Mouse (Mus musculus) splenic B cell, adult 2 months (primary cell): ENCODE results near the gene Car3.

Experiments
- DNase-seq: peaks from one replicate; pipeline ENCODE4 v3.0.0-alpha.2; 2011; ENCODE audit warnings: low read depth, low spot score
- H3K27me3 ChIP-seq: 2 replicates; pipeline ENCODE4 v1.6.1; 2012; ENCODE audit warnings: mild to moderate bottlenecking, low read length, moderate library complexity, mixed read lengths; ENCODE audit not compliant: control insufficient read depth, poor library complexity, insufficient read depth, severe bottlenecking
- H3K36me3 ChIP-seq: 2 replicates; pipeline ENCODE4 v1.6.1; 2012; ENCODE audit warnings: mild to moderate bottlenecking, low read length, moderate library complexity, mixed read lengths; ENCODE audit not compliant: control insufficient read depth, poor library complexity, insufficient read depth, severe bottlenecking

The Car3 gene

DNA sequence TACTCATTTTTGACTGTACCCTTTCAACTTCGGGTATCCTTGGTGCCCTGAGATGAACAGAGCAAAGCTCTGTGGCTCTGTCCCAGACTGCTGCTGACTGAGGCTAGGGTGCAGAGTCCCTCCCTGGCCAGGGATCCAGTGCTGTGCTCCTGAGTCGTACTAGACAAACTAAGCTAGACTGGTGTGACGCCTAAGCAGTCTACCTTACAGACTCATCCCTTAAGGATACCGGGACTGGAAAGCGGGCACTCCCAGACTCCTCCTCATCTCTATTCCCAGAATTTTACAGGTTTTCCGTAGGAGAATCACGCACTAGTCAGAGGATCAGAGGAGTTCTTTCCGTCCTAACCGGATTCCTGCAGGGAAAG lies 674 bp upstream of the Car3 start:
- Histone ChIP-seq H3K27me3 (no peaks in the 10 kb centered on the region), H3K36me3 (no peaks in the 10 kb centered on the region)
- no peak for DNase-seq

GRCm38 (mm10) chr3:14863922-14864321 lies 610 bp downstream of the Car3 start:
- Histone ChIP-seq H3K36me3 (no peaks in the 10 kb centered on the region), H3K27me3 (no peaks in the 10 kb centered on the region)
- no peak for DNase-seq

DNA sequence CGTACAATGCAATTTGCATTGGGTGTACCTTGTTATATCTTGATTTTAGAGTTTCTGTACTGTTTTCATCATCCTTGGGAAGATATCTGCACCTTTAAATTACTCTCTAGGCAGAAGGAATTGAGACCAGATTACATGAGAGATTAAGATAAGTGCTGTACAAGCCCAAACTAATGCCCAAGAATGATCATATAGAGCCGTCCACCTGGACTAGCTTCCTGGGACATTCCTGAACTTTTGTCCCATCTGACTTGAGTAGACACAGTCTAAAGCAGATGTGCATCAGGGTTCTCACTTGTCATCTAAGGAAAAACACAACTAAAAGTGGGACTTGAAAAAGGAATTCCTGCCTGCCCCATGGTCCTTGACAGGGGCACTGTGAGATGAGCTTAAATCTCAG lies 2.6 kb downstream of the Car3 start:
- no peaks in the 10 kb centered on the region for H3K27me3 ChIP-seq
- no peaks in the 10 kb centered on the region for H3K36me3 ChIP-seq
- DNase-seq: no peak

DNA sequence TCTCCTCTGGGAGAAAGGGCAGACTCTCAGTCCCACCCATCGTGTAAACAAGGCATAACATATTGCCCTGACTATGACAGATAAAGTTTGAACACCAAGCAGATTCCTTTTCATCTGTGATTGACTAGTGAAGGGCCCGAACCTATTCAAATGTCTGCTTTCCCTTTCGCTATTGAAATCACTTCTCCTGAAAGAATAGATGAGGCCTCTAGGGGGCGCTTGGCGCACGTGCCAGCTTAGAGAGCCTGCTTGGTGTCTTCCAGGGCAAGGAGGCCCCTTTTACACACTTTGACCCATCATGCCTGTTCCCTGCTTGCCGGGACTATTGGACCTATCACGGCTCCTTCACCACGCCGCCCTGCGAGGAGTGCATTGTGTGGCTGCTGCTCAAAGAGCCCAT lies 6.5 kb downstream of the Car3 start:
- no peaks in the 10 kb centered on the region for H3K36me3 ChIP-seq
- no peaks in the 10 kb centered on the region for H3K27me3 ChIP-seq
- peak; percentile 91 for DNase-seq

DNA sequence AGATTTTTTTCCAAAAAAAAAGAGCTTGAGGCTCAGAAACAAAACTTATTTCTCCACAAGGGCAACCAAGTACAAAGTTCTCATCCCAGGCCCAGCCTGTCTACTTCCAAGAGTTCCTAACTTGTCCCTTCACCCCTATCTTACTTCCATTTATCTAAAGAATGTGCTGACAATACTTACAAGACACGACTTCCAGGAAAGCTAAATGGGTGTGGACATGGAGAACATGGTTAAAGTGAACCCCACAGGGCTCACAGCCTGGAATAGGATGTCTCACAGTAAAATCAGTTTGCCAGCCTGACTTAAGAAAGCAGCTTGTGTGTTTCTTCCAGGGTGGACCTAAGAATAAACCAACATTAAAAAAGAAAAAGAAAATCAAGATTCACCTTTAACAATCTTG lies 7.2 kb downstream of the Car3 start:
- no peak for DNase-seq
- Histone ChIP-seq H3K27me3 (no peaks in the 10 kb centered on the region), H3K36me3 (no peaks in the 10 kb centered on the region)

GRCm38 (mm10) chr3:14871386-14871785 lies 8.1 kb downstream of the Car3 start:
- Histone ChIP-seq H3K36me3 (no peaks in the 10 kb centered on the region), H3K27me3 (no peaks in the 10 kb centered on the region)
- DNase-seq: peak; percentile 51

DNA sequence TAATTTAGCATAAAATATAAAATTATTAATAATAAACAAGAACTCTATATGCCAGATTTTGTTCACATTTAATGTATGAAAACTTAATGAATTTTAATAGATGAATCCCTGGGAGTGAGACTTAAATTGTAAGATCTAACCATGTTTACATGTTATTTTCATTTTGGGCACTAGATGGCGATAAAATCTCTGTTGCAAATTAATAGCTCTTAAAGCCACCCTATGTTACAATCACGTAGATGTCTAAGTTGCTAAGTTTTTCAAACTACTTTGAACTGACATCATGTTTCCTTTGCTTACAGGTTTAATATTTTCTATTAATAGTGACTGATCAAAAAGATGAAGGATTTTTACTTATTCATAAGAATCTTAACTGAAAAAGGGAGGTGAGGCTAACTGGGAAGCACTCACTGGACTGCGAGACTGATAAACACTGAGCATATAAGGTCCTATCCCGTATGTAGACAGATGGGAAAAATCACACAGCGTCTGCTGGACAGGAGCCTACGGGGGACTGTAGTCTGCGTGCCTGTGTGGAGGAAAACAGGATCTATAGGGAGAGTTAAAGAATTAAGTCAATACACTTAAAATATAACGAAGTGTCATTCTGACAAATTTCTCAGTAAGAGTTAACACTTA lies 11.2 kb downstream of the Car3 start:
- no peaks in the 10 kb centered on the region for H3K36me3 ChIP-seq
- H3K27me3 ChIP-seq: no peaks in the 10 kb centered on the region
- DNase-seq: peak; percentile 87

DNA sequence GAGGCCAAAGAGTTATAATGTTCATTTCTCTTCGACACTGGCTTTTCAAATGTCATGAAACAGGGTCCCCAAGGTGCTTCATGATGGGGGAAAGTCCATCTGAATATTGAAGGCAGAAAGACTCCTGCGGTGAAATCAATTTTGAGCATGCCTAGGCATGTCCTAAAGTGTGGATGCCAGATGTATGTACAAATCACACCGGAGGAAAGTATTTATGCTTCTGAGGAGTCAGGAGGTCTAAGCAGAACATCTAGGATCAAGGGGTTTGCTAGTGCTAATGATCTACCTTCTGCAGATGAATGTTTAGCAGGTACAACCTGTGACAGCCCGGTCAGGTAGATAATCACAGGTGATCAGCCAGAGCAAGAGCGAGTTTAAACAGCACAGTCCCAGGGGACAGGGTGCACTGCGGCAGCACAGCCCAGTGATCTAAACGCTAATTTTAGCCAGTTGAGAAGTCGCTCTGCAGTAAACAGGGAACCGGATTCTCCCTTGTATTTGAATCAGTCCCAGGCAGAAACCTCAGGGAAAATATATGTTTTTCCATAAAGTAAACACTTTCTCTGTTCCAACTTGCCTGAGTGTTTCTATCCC lies 13.1 kb downstream of the Car3 start:
- peak; percentile 72 for DNase-seq
- Histone ChIP-seq H3K36me3 (no peaks in the 10 kb centered on the region), H3K27me3 (no peaks in the 10 kb centered on the region)

- DNase-seq: no peak
- Histone ChIP-seq H3K27me3 (no peaks in the 10 kb centered on the region), H3K36me3 (no peaks in the 10 kb centered on the region)
Observed at GRCm38 (mm10) chr3:14877251-14877909, 14.1 kb downstream of the Car3 start.

DNA sequence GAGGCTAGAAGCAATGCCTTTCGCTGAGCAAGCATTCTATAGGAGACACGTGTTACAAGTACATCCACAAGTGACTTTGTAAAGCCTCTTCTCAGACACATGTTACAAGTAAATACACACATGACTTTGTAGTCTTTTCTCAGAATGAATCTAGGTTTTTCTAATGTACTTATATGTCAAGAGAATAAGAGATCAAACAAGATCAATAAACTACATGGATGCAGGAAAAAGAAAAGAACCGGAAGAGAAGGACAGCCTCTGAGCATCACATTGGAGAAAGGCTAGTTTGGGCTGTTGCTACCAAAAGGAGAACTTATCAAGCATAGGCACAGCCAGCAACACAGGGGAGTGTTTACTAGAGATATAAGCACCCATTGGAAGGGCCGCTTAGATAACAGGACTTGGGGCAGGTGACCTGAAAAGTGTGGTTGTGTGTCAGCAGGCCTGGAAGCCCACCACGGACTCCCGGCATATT lies 15.5 kb downstream of the Car3 start:
- Histone ChIP-seq H3K27me3 (no peaks in the 10 kb centered on the region), H3K36me3 (no peaks in the 10 kb centered on the region)
- DNase-seq: no peak

DNA sequence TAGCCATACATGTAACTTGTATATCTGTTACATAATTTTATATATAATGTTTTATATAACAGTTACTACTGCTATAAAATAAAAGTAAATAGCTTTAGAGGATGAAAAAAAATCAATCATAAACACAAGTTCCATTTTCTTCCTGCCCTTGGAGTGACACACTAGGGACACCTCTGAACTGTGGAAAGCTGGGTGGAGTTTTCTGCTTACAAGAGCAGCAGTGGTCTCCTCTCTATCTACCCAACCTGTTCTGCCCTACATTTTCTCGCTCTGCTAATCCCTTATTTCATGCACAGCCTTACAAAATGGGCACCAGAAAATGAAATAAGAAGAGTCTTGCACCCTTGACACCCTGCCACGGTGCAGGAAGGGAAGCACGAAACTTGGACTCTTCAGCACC lies 16.0 kb downstream of the Car3 start:
- H3K27me3 ChIP-seq: no peaks in the 10 kb centered on the region
- no peaks in the 10 kb centered on the region for H3K36me3 ChIP-seq
- DNase-seq: no peak

- Histone ChIP-seq H3K27me3 (no peaks in the 10 kb centered on the region), H3K36me3 (no peaks in the 10 kb centered on the region)
- peak; percentile 93 for DNase-seq
Observed at GRCm38 (mm10) chr3:14880277-14880676, 17.0 kb downstream of the Car3 start.

DNA sequence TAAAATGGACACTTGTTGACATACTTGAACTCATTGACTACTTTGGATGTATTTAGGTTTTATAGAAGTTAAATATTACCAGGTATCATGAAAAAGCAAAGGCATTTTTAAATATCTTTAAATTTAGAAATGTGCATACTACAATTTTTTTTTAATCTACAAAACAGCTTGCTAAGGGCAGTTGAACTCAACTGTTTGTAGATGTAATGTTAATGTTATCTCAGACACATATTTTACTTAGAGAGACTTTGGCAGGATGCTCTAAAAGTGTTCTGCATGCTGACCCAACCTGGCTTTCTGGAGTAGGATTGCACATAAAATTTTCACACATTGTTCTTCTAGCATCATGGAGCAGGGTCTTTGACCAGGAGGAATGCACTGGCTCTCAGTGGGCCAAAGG lies 18.7 kb downstream of the Car3 start:
- Histone ChIP-seq H3K36me3 (no peaks in the 10 kb centered on the region), H3K27me3 (no peaks in the 10 kb centered on the region)
- DNase-seq: no peak

DNA sequence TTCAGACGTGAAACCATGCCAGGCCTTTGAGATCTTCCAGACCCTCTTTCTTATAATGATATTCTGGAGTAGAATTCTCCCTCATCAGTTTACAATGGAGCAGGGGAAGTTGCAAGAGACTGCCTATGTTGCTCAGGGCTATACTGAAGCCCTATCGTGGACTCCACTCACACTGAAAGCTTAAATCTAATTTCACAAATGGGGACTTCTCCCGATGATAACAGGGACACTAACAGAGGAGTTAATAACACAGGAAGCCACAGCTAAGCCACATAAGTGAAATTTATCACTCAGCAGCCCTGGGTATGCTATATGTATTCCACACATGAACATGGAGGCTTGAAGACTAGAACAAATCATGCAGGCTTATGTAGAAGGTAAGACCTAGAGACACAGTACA lies 19.4 kb downstream of the Car3 start:
- H3K27me3 ChIP-seq: no peaks in the 10 kb centered on the region
- H3K36me3 ChIP-seq: no peaks in the 10 kb centered on the region
- no peak for DNase-seq

- Histone ChIP-seq H3K36me3 (no peaks in the 10 kb centered on the region), H3K27me3 (no peaks in the 10 kb centered on the region)
- no peak for DNase-seq
Observed at GRCm38 (mm10) chr3:14884826-14885225, 21.5 kb downstream of the Car3 start.
